Mouse (Mus musculus): Measurements from ENCODE around the gene Lca5. TPM values are rescaled to one million over a fixed set of nuclear protein-coding genes. Genes with fewer than 3 reads are reported as not detected.

Lca5 gene
- total RNA-seq, 2 experiments from 2014 or later, result 0.87 to 4.4 TPM

DNA sequence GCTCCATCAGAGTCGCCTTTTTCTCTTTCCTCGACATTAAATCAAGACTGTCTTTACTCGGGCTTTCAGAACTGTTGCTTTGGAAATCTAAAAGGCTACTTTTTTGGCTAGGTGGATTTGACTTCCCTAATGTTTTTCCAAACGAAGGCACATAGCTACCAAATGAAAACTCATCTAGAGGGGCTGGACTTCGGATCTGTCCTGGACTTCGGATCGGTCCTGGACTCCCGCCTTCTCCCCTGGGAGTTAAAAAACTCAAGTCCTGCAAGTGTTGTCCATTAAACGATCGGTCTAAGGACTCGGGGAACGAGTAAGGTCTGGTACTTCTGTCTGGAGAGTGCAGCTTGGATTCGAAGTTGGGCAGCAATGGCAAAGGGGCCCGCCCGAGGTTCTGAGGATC lies 45.5 kb downstream of the Lca5 start:
- no peak for ATAC-seq (replicated peaks; ENCODE audit: poor library complexity)

DNA sequence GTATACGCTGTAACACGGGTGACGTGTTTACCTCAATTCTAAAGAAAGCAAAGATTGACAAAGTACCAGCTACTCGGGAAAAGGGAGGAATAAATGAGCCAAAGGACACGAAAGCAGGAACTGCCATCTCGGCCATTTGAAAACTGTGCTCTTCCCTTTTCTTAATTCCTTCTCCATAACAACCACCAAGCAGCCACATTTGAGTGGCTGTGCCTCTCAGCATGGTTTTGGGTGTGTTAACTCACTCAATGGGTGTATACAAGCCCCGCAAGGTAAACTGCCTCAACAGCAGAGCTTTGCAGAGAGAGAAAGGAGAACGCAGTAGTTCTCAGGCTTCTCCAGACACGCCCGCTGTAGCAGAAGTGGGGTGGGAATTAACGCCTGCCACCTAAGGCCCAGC lies 48.9 kb downstream of the Lca5 start:
- peak; percentile 34; the same call in 1 of the 2 replicates for ATAC-seq (replicated peaks; ENCODE audit: poor library complexity)

DNA sequence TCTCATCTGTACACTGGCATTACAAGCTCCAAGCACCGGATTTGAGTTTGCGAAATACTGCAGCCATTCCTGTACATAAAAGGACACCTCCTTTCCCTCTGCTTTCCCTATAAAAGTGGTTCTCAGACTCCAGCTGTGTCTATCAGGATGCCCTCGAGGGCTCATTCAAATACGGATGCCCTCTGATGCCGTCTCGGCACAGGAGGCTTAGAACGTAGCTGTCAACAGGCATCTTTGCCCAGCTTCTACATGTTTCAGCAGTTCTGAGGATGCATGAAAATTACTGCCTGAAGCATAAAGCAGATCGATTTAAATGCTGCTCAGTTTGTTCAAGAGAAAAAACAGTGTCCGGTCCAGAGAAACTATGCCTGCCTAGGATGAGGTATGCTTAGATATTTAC lies 51.4 kb downstream of the Lca5 start:
- no peak for ATAC-seq (replicated peaks; ENCODE audit: poor library complexity)

DNA sequence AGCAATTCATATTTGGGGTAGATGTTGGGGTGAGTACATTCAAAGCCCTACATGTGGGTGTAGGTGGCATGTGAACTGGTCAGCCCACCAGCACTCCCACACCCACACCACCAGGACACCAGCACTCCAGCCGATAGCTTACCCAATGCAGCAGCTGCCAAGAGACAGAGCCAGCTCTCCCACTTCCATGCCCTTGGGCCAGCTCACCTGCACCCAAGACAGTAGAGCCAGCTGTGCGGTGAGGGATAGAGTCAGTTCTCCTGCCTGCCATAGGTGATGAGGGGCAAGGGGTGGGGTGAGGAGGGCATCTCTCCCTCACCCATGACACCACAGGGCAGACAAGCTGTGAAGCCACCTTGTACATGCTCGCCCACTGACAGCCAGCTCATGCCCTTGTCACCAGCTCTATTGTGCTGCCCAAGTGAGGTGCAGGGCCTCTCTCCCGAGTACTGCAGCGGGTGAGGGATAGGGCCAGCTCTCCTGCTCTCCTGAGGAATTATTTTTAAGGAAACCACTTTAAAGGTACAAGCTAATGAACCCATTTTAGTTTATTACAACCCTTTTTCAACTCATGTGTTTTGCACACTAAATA lies 54.6 kb downstream of the Lca5 start:
- ATAC-seq (replicated peaks; ENCODE audit: poor library complexity), result no peak

DNA sequence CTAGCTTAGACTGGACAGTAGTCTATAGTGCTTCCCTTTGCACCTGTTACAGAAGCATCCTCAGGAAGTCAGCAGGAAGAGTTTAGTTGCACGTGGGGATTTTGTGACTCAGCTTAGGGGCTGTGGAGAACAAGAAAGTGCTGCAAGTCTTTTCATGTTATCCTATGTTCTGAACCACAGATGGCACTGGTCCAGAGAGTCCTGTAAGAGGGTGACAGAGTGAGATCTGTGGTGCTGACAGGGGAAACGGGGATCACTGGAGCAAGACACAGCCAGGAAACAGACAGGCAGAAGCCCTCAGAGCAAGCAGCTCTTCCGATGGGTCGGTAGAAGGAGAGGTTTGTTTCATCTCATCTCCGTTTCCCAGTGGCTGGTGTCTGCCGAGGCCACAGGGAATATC lies 55.6 kb downstream of the Lca5 start:
- no peak; the same call in 1 of the 2 replicates for ATAC-seq (replicated peaks; ENCODE audit: poor library complexity)

DNA sequence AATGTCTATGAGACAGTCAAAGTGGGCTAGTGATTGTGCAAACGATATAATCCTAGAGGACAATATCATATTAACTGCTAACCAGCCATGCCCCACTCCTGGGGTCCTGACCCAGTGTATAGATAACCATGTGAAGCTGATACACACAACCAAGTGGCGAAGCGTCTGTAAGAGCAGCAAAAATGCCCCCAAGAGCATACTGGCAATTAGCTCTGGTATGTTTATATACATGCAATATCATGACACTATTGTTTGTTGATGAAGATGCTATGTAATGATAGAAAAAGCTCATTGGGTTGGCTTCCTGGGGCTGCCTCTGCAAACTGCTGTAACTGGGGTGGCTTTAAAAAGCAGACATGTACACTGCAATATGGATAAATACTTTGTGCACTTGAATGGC lies 57.7 kb downstream of the Lca5 start:
- ATAC-seq (replicated peaks; ENCODE audit: poor library complexity), result no peak

DNA sequence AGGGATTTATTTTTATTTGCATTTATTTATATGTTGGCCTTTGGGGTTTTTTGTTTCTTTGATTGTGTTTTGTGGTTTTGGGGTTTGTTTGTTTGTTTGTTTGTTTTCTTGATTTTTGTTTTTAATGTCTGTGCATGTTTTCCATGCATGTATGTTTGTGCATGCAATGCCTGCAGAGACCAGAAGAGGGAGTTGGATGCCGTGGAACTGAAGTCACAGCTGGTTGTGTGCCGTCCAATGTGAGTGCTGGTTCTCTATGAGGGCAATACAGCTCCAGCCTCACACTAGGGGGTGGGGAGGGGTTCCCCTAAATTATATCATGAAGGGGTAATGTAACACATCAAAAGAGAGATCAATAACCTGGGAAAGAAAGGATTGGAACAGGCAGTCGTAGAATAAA lies 58.2 kb downstream of the Lca5 start:
- ATAC-seq (replicated peaks; ENCODE audit: poor library complexity), result peak; percentile 89

DNA sequence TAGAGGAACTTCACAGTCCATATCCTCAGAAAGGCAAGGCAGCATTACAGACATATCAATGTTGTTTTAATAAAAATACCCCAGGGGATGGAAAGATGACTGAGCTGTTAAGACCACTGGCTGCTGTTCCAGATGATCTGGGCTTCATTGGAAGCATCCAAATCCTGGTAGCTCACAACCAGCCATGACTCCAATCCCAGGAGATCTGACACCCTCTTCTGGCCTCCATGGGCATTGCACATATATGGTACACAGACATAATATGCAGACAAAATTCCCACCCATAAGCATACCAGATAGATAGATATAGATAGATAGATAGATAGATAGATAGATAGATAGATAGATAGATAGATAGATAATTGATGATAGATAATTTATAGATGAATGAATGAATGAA lies 59.6 kb downstream of the Lca5 start:
- ATAC-seq (replicated peaks; ENCODE audit: poor library complexity), result peak; percentile 79

DNA sequence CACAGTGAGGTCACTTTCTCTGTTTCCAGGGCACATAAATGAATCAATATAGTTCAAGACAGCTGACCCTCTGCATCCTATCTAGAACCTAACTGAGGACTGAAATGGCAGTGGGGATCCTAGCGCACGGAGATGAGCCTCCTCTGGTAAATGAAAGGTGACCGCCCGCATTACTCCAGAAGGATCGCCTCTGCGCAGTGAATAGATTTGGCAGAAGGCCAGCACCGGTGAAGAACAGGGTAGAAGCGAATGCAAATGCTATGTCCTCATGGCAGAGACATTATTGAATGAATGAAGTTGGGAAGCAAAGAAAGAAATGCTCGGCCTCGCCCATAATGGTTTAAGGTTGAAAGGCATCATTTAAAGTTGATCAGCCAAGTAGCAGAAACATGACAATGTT lies 61.3 kb downstream of the Lca5 start:
- no peak for ATAC-seq (replicated peaks; ENCODE audit: poor library complexity)

DNA sequence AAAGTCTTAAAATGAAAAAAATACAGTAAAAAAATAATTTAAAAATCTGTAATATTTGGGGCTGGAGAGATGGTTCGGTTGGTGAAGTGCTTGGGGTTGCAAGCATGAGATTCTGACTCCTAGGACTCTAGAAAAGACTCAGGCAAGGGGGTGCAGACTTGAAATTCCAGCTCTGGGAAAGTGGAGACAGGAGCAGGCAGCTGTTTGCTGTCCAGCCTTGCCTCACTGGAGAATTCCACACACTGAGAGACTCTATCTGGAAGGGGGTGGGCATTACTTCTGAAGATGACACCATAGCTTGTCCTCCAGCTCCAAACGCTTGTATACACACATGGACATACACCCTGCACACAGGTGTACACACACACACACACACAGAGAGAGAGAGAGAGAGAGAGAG lies 63.8 kb downstream of the Lca5 start:
- ATAC-seq (replicated peaks; ENCODE audit: poor library complexity), result no peak

DNA sequence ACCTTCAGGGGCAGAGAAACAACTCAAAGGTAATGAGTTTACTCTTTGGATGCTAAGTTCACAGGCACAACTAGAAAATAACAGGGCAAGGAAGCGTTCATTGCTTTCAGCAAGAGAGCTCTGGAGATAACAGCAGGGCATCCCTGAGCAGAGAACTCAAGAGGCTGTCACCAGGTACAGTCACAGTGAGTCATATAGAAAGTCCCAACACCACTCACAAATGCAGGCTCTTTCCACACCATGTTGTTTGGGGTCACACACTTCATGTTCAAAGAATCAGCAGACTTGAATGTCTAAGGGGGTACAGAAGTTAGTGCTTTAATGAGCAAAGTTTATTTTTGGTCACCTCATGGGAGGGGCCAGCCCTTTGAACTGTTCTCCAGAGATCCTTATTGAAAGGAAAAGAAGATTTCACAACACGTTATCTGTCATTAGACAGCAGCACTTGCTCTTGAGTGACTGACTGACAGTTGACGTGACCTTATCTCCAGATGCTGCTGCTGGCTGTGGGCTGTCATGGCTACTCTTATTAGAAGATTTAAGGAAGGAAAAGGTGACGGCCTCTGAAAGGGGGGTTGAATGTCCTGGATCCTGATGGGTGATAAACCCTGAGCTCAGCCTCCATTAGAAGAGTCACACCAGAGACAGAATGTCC lies 65.3 kb downstream of the Lca5 start:
- ATAC-seq (replicated peaks; ENCODE audit: poor library complexity), result peak; percentile 87

DNA sequence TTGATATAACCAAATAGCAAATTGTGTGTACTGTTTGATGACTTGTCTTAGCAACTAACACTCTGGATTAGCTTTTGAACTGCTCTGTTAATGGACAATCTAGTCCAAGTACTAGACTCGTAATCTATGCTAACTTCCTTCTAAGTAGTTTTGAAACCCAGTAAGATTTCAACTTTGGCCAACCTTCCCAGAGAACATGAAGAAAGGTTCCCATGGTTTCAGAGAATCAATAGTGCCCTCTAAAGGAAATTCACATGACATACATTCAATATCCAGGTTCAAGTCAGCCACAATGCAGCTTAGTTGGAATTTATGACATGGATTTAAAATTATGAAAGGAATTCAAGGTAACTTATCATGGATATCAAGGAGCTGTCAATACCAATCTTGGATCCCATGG lies 70.0 kb downstream of the Lca5 start:
- ATAC-seq (replicated peaks; ENCODE audit: poor library complexity), result peak; percentile 65

DNA sequence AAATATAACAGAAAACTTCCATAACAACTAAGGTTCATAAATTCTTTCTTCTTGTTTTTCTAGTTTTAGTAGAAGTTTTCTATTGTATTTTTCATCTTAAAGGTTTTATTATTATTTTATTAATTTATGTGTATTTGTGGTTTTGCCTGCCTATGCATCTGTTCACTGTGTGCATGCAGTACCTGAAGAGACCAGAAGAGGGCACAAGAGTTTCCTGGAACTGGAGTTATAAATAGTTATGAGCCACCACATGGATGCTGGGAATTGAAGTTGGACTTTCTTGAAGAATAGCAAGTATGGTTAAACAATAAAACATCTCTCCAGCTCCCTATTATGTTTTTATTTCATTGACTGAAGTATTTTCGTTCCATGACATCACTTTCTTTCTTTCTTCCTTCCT lies 72.7 kb downstream of the Lca5 start:
- ATAC-seq (replicated peaks; ENCODE audit: poor library complexity), result peak; percentile 80

DNA sequence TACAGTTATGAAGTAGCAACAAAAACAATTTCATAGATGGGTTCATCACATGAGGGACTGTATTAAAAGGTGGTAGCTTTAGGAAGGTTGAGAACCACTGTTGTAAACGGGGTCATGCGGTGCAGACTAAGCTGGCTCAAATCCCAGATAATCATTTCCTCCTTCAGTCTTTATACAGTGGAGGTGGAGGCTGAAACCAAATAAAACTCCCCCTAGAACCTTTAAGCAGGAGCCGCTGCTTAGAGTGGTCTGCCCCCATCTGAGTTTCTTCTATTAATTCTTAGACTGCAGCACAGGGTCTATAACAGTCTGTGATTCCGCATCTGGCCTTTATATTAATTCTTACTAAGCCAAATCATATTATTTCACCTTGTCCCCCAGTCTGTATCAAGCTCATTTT lies 85.1 kb downstream of the Lca5 start:
- ATAC-seq (replicated peaks; ENCODE audit: poor library complexity), result no peak

DNA sequence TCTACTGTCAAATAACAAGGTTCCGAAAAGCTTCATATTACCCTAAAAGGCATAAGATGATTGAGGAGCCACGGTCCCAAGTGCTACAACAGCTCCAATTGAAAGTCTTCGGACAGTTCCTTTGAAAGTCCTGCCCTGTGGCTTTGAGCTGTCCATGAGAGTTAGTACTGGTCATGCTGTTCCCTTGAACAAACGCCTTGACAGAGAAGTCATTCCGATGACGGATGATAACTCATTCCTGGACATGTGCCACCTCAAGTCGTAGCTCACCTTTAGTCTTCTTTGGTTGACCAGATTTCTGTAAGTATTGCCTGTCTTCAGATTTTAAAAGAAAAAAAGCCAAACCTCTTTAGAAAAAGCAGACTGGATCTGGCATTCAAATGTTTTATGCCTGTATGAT lies 87.6 kb downstream of the Lca5 start:
- no peak for ATAC-seq (replicated peaks; ENCODE audit: poor library complexity)

DNA sequence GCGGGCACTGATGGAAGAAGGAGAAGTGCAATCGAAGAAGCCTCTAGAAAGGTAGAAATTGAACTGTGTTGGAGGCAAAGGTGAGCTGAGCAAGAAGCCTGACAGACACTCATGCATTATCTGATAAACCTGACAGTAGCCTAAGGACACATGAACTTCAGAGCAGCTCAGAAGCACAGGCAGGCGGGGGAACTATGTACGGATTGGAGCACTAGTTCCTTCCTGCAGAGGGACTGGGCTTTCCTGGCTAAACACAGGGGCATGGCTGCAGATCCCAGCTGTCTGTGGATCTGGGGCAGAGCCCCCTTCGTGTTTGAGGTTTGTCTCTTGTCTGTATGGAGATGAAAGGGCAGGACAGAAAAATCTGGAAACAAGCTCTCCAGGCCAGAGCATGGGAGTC lies 89.8 kb downstream of the Lca5 start:
- no peak for ATAC-seq (replicated peaks; ENCODE audit: poor library complexity)

DNA sequence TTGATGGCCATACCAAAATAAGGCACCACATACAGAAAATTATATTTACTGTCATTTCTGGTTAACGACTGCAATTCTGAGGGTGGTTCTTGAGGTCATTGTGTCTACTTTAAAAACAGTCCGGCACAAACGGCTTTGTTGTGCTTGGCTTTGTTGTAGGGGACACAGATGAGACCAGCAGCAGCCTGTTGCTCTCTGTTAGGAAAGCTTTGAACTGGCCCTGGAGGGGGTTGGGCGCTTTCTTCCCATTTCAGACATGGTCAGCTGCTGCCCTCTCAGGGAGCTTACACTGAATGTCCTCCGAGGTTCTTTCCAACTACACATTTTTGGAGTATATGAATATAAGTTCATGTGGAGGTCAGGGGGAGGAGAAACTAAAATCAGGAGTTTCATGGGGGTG lies 90.3 kb downstream of the Lca5 start:
- ATAC-seq (replicated peaks; ENCODE audit: poor library complexity), result no peak

DNA sequence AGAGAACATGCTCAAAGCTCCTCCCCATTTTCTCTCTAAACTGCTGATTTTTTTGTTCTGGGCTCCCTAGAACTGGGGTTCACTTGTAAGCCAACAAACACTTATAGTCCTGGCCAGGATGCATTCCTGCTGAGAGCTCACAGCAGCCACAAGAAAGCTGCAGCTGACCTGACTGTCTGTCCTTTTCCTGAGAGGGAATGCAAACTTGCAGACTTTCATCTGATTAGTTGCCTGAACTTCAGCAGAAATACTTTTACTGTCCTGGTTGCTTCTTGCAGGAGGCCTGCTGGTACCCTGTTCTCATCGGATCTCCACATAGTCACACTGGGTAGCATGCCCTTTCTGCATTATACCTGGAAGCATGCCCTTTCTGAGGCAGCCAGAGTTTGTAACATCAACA lies 91.0 kb downstream of the Lca5 start:
- ATAC-seq (replicated peaks; ENCODE audit: poor library complexity), result no peak

DNA sequence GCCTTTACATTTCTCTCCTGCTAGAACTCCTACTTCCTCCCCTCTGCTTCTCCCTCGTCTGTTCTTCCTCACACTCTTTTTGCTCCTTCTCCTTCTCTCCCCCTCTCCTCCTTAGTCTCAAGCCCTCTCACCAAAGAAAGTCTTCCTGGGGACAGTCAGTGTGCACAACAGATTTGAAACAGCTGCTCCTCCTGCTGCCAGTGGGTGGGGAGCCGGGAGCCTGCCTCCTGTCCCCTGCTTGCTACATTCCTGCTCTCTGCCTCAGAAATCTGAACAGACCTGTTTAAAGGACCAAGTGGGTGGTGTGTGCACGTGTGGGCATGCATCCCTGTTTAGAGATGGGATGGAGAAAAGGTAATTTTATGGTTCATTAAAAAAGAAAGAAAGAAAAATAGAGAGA lies 91.4 kb downstream of the Lca5 start:
- no peak for ATAC-seq (replicated peaks; ENCODE audit: poor library complexity)

DNA sequence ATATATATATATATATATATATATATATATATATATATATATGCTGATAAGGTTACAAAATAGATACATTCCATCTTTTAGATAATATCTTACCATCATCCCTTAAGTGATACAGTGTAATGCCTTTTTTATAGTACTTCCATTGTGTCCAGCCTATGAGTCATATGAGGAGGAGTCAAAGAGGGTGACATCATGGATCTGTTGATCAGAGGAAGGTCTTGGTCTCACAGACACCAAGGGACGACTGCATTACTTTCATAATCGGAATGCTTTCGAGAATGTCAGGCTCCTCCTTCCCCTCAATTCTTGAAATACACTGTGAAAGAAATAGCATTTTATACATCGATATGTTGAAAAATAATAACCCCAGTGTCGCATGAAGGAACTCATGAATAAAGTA lies 93.4 kb downstream of the Lca5 start:
- ATAC-seq (replicated peaks; ENCODE audit: poor library complexity), result no peak

DNA sequence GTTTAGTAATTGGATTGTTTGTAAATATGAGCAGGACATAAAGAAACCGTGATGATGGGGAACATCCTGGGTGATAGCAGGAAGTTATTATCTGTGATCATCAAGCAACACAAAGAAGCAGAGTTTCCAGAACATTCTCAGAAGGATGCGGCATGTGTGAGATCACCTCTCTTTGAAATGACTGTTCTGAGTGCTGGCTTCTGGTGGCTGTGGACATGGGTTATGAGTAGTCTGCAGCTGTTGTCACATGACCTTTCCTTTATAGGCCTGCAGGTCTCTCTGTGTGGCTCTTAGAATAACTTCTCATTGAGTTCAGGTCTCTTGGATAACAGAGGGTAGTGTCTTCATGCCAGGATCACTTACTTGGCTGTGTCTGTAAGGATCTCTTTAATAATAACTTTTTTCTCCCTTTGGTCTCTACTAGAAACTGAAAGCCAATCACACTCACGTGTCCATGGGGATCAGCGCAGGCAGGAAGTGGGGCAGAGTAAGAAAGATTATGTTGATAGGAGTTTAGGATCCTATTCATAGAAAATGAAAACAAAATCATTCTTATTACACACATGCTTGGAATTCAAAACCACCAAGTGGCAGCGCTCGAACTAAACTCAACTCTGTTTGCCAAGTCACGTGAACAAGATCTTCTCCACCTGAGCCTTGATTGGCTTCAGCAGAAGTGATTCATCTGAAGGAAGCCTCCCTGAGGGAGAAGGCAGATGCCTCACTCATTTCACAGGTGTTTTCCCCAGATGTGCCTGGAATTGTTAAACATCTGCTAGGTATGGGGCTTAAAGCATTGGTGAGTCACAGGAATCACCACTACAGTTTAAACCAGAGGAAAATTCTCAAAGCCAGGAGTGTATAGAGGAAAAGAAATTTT lies 98.2 kb downstream of the Lca5 start:
- ATAC-seq (replicated peaks; ENCODE audit: poor library complexity), result no peak
